Mouse (Mus musculus) forebrain, embryonic 16.5 days (tissue): ENCODE results near the gene Tacc2. TPM values are rescaled to one million over a fixed set of nuclear protein-coding genes. Genes with fewer than 3 reads are reported as not detected.

ENCODE experiments used
- ATAC-seq: fragments of 200-750 bp; cut with Nextera tagmentation; 2 replicates; pipeline ENCODE4 v1.8.0; 2017; ENCODE audit warnings: mild to moderate bottlenecking, moderate library complexity
- H3K27ac ChIP-seq: fragments of 300-500 bp; sonication (generic); 2 replicates; pipeline ENCODE4 v1.5.1; 2014; ENCODE audit warnings: low read length, control low read depth
- H3K27me3 ChIP-seq: fragments of 300-500 bp; sonication (generic); replicated peaks from 2 replicates; pipeline ENCODE4 v1.6.1; 2014; ENCODE audit warnings: low read length; ENCODE audit not compliant: control insufficient read depth, insufficient read depth
- H3K36me3 ChIP-seq: fragments of 300-500 bp; sonication (generic); 2 replicates; pipeline ENCODE4 v1.6.1; 2014; ENCODE audit not compliant: control insufficient read depth, insufficient read depth
- H3K4me1 ChIP-seq: fragments of 300-500 bp; sonication (generic); replicated peaks from 2 replicates; pipeline ENCODE4 v1.6.1; 2014; ENCODE audit warnings: low read length; ENCODE audit not compliant: control insufficient read depth, insufficient read depth
- H3K4me2 ChIP-seq: fragments of 300-500 bp; sonication (generic); 2 replicates; pipeline ENCODE4 v1.6.1; 2014; ENCODE audit warnings: mild to moderate bottlenecking, low read length, control low read depth
- H3K4me3 ChIP-seq: fragments of 300-500 bp; sonication (generic); replicated peaks from 2 replicates; pipeline ENCODE4 v1.5.1; 2014; ENCODE audit warnings: mild to moderate bottlenecking, low read length, control low read depth
- H3K9ac ChIP-seq: fragments of 300-500 bp; sonication (generic); replicated peaks from 2 replicates; pipeline ENCODE4 v1.6.1; 2014; ENCODE audit warnings: low read depth, low read length, control low read depth
- H3K9me3 ChIP-seq: fragments of 300-500 bp; sonication (generic); 2 replicates; pipeline ENCODE4 v1.6.1; 2016; ENCODE audit warnings: low read length; ENCODE audit not compliant: control insufficient read depth
- WGBS: fragments of 180-500 bp; shearing (Covaris S2); extraction: QIAGEN DNeasy Blood & Tissue Kit; methylation state at CpG from one replicate; pipeline ENCODE4 v1.1.7; 2014; 5-methylcytosine and 5-hydroxymethylcytosine counted together
- polyA plus RNA-seq: library from polyadenylated mRNA; unstranded; fragments of >200 nt; fragmentation: Nextera tagmentation; extraction: Ambion mirVana; gene quantifications from 2 replicates; pipeline ENCODE4 v1.2.1, GENCODE M21; 2015

Gene Tacc2
- polyA plus RNA-seq, 1 experiment from 2014 or later, result 59.0 TPM

DNA sequence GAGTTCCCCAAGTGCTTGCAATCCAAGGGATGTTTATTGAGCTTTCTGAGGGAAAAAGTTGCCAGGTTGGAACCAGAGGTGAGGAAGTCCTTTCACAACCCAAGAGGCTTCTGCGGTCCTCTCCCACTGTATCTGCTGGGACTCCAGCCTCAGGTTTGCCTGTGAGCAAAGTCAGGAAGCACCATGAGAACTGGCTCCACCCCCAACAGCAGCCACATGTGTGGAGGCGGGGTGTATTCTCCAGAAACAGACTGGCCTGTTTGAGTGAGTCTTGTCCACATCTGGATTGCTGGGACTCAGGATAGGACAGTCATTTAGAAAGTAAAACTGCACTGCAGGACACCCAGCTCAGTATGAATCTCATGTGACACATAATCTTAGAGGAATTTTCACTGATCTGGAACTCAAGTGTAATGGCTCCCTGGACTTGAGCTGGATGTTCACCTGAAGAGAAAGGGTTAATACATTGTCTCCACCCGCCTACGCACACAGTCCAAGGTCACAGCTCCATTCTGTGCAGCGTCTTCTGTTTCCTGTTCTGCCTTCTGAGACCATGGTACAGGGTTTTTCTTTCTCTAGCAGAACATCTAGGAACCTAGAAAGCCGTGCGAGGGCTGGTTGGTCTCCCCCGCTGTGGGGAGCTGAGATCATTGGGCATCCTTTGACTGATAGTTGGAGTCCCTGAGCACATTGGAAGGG lies 149.6 kb downstream of the Tacc2 start:
- H3K4me1 ChIP-seq, result peaks cover 14% of the 10 kb centered on the region
- H3K27ac ChIP-seq, result no peak overlapping the region
- H3K4me2 ChIP-seq, result no peak overlapping the region
- no peaks in the 10 kb centered on the region for H3K9me3 ChIP-seq
- WGBS, result 77% methylated on average over 8 of the region's 8 CpGs
- H3K27me3 ChIP-seq, result no peaks in the 10 kb centered on the region
- no peak overlapping the region for H3K4me3 ChIP-seq
- peaks cover 10% of the 10 kb centered on the region for H3K36me3 ChIP-seq
- H3K9ac ChIP-seq, result no peak overlapping the region
- no peak for ATAC-seq

DNA sequence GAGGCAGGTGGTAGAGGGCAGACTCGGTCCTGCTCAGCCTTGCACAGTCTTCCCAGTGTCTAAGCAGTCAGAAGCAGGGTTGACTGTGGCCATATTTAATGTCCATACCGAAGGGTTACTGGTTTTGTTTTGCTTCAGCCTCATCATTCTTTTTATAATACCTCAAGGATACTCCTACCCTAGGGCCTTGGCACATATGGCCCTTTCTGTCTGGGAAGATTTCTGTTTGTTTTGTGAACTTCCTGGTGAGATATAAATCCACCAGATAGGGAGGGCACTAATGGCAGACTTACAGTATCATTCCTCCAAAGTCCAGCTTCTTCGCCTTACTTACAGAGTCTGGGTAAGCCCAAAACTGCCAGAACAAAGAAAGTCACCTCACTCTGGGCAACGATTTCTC lies 150.3 kb downstream of the Tacc2 start:
- 93% methylated on average over 4 of the region's 4 CpGs for WGBS
- H3K27me3 ChIP-seq, result no peaks in the 10 kb centered on the region
- no peak overlapping the region for H3K9ac ChIP-seq
- peaks cover 20% of the 10 kb centered on the region for H3K4me1 ChIP-seq
- no peak overlapping the region for H3K4me3 ChIP-seq
- no peaks in the 10 kb centered on the region for H3K9me3 ChIP-seq
- peaks cover 10% of the 10 kb centered on the region for H3K36me3 ChIP-seq
- no peak overlapping the region for H3K27ac ChIP-seq
- no peak overlapping the region for H3K4me2 ChIP-seq
- ATAC-seq, result no peak

DNA sequence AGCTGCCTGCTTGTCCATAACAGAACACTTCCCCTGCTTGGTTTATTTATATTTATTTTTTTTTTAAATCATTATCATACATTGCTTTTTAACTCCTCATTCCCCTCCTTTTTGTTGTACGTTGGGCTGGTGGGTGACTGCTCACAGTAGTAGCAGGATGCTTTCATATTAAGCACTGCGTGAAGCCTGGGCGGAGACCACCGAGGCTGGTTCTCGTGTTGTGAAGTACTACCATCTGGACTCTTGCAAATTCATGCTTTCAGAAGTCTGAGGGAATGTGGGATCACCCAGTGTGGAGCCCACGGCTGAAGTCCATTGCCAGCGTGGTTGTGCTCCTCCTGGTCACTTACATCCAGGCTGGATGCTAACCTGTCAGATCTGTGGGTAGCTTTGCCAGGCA lies 154.6 kb downstream of the Tacc2 start:
- Histone ChIP-seq H3K9me3 (no peaks in the 10 kb centered on the region), H3K27me3 (no peaks in the 10 kb centered on the region), H3K27ac (peak overlapping the region; percentile 51), H3K4me3 (no peak overlapping the region), H3K9ac (no peak overlapping the region), H3K4me2 (no peak overlapping the region), H3K4me1 (peaks cover 25% of the 10 kb centered on the region), H3K36me3 (peaks cover 31% of the 10 kb centered on the region)
- 0 out of 2 replicates have a peak, but pooled peaks have one; percentile 7 for ATAC-seq
- whole genome bisulfite sequencing, result 42% methylated on average over 7 of the region's 7 CpGs

DNA sequence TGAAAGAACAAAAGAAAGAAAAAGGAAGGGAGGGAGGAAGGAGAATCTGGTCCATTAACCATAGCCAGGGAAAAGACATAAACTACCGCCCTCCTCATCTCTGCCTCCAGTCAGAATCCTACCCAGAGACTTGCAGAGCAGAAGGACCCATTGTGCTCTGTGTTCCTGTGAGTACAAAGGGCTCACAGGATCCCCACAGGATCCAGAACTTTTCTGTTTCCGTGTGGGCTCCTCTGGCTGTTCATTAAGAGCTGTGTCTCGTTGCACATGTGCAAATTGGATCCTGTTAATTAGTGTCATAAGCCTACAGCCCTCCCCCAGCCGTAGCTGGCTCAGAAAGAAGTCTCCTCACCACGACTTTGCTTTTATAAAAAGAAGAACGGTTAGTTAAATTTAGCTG lies 155.7 kb downstream of the Tacc2 start:
- WGBS, result 7% methylated on average over 6 of the region's 6 CpGs

DNA sequence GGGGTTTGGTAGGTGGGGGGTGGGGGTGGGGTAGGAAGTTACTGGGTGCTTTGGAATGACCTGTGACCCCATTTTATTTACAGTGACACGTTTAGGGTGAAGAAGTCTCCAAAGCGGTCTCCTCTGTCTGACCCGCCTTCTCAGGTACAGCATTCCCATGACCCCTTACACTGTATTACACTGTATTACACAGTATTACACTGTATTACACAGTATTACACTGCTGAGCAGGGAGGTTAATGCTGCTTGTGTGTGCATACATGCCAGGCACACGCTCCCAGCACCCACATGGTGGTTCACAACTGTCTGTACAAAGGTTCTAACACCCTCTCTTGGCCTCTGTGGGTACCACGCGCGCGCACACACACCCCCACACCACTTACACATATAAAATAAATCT lies 156.2 kb downstream of the Tacc2 start:
- Histone ChIP-seq H3K9me3 (no peaks in the 10 kb centered on the region), H3K27me3 (no peaks in the 10 kb centered on the region), H3K27ac (no peak overlapping the region; the same call in 1 of the 2 replicates), H3K36me3 (peaks cover 37% of the 10 kb centered on the region), H3K4me2 (no peak overlapping the region), H3K9ac (no peak overlapping the region), H3K4me1 (peaks cover 25% of the 10 kb centered on the region), H3K4me3 (no peak overlapping the region)
- ATAC-seq, result 0 out of 2 replicates have a peak, but pooled peaks have one; percentile 6
- WGBS, result 91% methylated on average over 8 of the region's 8 CpGs

More for the DNA sequence above, 155.7 kb downstream of the Tacc2 start:
- ATAC-seq, result peak; percentile 49
- H3K9me3 ChIP-seq, result no peaks in the 10 kb centered on the region
- H3K9ac ChIP-seq, result no peak overlapping the region
- H3K4me2 ChIP-seq, result no peak overlapping the region
- H3K27me3 ChIP-seq, result no peaks in the 10 kb centered on the region
- H3K4me3 ChIP-seq, result no peak overlapping the region
- peaks cover 36% of the 10 kb centered on the region for H3K36me3 ChIP-seq
- peak overlapping the region; percentile 63 for H3K27ac ChIP-seq
- peaks cover 25% of the 10 kb centered on the region for H3K4me1 ChIP-seq

DNA sequence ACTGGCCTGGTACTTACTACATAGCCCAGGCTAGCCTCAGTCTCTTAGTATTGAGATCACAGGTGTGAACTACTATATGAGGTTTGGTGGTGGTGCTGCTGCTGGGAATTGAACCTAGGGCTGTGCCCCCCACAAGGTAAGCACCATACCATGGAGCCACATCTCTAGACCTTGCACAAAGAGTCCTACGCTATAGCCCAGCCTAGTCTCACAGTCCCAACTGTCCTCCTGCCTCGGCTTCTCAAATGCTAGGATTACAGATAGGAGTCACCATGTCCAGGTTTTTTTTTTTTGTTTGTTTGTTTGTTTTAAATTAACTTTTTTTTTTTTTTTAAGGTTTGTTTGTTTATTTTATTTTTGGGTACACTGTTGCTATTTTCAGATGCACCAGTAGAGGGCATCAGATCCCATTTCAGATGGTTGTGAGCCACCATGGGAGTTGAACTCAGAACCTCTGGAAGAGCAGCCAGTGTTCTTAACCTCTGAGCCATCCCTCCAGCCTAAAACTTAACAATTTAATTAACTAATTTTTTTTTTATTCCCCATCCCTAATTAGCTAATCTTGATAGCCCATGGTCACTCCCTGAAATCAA lies 157.1 kb downstream of the Tacc2 start:
- H3K4me3 ChIP-seq, result no peak overlapping the region
- H3K27ac ChIP-seq, result no peak overlapping the region
- no peak overlapping the region for H3K4me2 ChIP-seq
- no peaks in the 10 kb centered on the region for H3K9me3 ChIP-seq
- H3K36me3 ChIP-seq, result peaks cover 33% of the 10 kb centered on the region
- peaks cover 25% of the 10 kb centered on the region for H3K4me1 ChIP-seq
- H3K9ac ChIP-seq, result no peak overlapping the region
- H3K27me3 ChIP-seq, result no peaks in the 10 kb centered on the region
- ATAC-seq, result no peak
- 100% methylated on average over 2 of the region's 2 CpGs for WGBS

DNA sequence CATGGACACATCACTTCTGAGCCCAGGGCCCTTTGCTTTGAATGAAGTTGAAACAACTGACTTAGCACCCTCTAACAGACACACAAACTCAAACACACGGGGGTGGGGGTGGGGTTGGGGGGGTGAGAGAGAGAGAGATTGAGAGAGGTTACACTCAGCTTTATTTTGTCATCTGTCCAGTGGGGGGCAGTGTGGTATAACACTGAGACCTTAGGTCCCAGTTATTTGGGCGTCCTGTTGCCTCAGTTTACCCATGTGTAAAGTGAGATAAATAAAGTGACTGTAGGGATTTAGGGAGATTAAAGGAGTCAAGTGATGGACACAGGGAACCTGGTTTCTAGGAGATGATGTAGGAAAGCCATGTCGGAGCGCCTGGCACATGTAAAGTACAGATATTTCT lies 163.9 kb downstream of the Tacc2 start:
- Histone ChIP-seq H3K4me2 (no peak overlapping the region), H3K9me3 (no peaks in the 10 kb centered on the region), H3K4me3 (no peak overlapping the region), H3K27me3 (no peaks in the 10 kb centered on the region), H3K9ac (no peak overlapping the region), H3K4me1 (no peaks in the 10 kb centered on the region), H3K27ac (no peak overlapping the region), H3K36me3 (peaks cover 40% of the 10 kb centered on the region)
- 88% methylated on average over 4 of the region's 4 CpGs for whole genome bisulfite sequencing
- no peak for ATAC-seq

DNA sequence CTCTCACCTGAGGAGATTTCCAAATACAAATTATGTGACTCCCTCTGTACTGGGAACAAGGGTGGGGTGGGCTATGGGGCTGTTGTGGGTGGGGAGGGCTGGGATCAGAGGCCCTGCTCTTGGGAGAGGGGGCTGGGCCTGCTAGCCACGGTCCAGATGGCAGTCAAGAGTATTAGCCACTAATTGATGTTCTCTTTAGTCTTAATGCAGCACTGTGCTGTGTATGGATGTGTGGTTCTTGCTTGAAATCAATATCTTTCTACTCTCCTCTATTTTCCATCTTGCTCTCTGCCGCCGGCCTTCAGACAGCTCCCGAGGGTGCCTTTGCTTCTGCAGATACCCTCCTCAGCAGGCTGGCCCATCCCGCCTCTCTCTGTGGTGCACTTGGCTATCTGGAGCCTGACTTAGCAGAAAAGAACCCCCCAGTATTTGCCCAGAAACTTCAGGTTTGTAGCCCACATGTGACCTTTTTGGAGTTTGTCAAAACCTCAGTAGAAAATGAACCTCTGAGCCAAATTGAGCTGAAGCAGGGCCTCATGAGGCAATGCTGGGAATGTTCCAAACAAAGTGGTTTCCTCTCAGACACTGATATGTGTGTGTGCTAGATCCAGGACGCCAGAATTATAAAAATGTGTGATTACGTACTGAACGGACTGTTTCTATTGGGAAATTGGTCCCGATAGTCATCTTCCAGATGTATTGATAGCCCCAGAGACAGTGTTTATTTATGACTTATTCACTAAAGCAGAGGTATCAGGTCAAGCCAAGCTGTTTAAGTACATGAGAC lies 166.2 kb downstream of the Tacc2 start:
- ATAC-seq, result no peak
- no peak overlapping the region for H3K27ac ChIP-seq
- no peaks in the 10 kb centered on the region for H3K27me3 ChIP-seq
- no peak overlapping the region for H3K4me2 ChIP-seq
- H3K4me3 ChIP-seq, result no peak overlapping the region
- 89% methylated on average over 9 of the region's 9 CpGs for WGBS
- no peaks in the 10 kb centered on the region for H3K4me1 ChIP-seq
- H3K9ac ChIP-seq, result no peak overlapping the region
- H3K36me3 ChIP-seq, result peaks cover 34% of the 10 kb centered on the region
- H3K9me3 ChIP-seq, result no peaks in the 10 kb centered on the region

DNA sequence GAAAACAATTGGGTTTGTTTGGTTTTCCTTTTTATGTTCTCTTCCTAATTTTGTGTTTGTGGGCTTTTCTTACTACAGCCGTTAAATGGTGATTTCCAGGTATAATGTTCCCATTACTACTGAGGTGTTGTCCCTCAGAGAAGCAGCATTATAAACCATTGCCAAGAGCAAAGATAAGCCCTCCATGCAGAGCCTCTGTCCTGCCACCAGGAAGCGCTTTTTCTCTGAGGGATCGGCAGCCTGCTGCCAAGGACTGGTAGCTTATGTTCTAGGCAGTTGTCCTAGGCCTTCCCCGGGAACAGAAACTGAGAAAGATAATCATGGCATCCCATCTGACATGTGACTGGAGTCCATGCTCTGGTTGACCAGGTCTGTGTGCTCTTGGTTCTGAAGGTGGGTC lies 171.9 kb downstream of the Tacc2 start:
- no peak overlapping the region for H3K27ac ChIP-seq
- 89% methylated on average over 4 of the region's 4 CpGs for WGBS
- no peak overlapping the region for H3K4me3 ChIP-seq
- no peaks in the 10 kb centered on the region for H3K27me3 ChIP-seq
- H3K9ac ChIP-seq, result no peak overlapping the region
- H3K4me2 ChIP-seq, result no peak overlapping the region
- peaks cover 18% of the 10 kb centered on the region for H3K4me1 ChIP-seq
- ATAC-seq, result no peak
- H3K36me3 ChIP-seq, result peaks cover 12% of the 10 kb centered on the region; the same call in 1 of the 2 replicates
- H3K9me3 ChIP-seq, result no peaks in the 10 kb centered on the region
